Mouse (Mus musculus) right cerebral cortex, postnatal 14 days (tissue): Measurements from ENCODE around the gene Prss21.
"Not testable (repeated sequence)": the region's sequence is repeated elsewhere in the genome, so short reads cannot be mapped to it uniquely, and the experiment has no call there.

Experiments
- DNase-seq: peaks from one replicate; pipeline ENCODE4 v3.0.0; 2022

The Prss21 gene

DNA sequence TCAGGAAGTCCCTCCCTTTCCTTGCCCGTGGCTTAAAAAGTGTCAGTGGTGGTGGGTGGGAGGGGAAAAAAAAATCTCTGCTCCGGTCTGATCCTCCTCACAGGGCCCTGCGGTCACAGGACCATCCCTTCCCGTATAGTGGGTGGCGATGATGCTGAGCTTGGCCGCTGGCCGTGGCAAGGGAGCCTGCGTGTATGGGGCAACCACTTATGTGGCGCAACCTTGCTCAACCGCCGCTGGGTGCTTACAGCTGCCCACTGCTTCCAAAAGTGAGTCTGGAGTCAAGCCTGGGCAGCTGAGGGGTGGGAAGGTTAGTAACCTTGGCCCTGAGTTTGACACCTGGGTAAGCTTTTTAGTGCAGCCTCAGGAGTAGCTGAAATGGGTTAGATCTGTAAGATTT is 657 bp downstream of the Prss21 start:
- no peak for DNase-seq

DNA sequence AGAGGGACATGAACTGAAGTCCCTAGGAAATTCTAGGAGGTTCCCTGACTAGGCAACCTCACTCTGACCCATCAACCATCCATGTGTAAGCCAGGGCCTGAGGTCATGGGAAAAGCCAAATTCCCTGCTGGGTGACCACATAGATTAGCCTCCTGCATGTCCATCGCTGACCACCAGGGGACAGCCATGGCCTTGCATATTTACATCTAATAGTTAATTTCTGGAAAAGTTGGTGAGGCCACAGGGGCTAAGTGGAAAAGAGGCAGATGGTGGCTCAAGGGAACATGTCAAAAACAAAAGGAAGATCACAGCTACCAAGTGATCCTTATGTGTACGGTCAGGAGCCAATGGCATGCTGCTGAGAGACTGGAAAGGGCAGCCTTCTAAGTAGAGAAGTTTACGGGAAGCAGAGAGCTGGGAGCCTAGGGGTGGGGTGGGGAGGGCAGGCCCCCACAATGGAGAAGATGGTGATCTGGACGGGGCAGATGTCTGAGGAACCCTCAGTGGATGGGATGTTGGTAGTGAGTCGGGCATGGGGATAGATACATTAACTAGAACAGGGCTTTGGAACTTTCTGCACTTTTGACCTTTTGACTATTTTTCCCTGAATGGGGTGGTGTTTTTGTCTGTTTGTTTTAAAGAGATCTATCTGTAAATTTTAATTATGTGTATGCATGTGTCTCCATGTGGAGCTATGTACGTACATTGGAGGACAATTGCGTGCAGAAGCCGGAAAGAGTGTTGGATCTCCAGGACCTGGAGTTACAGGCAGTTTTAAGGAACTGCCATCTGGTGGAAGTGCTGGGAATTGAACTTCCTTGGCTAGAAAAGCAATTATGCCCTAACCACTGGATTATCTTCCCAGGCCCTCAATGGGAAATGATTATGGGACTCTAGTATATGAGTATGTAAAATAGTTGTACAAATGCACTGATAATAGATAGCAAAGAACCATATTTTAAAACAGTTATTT is 6.3 kb downstream of the Prss21 start:
- DNase-seq, result peak; percentile 18

DNA sequence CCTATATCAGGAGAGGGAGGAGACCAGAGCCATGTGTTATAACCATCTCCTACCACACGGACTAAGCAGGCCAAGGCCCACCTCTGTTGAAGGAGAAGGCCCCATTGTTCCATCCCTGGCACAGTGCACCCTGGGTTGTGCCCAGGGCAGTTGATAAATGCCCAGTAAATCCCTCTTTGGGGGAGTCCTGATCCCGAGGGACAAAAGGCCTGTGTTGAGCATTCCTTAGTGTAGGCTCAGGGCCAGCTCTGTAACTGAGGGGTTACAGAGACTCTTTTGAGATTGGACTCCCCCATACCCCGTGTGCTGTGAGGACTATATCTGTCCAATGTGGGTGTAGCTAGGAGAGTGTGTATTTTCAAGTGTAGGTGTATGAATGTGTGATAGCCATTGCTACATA is 8.9 kb downstream of the Prss21 start:
- DNase-seq, result no peak

DNA sequence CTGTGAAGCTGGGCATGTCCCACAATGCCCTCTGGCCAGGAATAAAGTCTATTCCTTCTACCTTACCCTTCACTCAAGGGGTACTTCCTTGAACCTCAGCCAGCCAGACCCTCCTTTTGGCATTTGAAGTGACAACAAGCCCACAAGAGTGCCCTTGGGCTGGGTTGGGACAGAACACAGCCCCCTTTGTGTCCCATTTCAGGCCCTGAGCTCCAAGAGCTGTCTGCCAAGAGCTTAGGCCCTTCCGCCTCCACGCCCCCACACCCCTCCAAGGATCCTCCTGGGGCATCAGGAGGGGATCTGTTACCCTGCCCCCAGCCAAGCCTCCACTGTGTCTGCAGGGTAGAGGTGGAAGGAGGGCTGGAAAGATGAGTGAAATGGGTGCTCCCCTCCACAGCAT is 9.3 kb downstream of the Prss21 start:
- no peak for DNase-seq

DNA sequence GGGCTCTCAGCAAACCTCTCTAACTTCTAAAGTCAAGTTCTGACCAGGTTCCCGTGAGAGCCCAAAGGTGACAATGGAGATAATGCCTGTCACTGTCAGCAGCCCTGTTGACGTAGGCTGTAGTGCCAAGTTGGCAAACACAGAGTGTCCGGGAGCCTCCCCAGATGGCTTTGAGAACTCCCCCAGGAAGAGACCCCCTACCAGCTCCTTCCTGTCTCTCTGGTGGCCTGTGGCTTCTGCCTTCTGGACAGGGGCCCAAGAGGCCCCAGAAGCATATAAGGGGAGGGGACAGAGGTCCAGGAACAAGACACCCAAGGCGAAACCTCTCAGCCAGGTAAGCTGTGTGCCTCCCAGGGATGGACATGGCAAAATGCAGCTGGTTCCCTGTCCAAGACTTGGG is 12.7 kb downstream of the Prss21 start, which contains the start of the genes Dcpp1 and Dcpp2:
TSS of gene Dcpp1 (plus strand) at position 301 of the 400 bp plus-strand sequence.
TSS of gene Dcpp2 (plus strand) at position 305 of the 400 bp plus-strand sequence.
- not testable (repeated sequence) for DNase-seq

DNA sequence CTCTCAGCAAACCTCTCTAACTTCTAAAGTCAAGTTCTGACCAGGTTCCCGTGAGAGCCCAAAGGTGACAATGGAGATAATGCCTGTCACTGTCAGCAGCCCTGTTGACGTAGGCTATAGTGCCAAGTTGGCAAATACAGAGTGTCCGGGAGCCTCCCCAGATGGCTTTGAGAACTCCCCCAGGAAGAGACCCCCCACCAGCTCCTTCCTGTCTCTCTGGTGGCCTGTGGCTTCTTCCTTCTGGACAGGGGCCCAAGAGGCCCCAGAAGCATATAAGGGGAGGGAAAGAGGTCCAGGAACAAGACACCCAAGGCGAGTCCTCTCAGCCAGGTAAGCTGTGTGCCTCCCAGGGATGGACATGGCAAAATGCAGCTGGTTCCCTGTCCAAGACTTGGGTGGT is 49.3 kb downstream of the Prss21 start, which contains the start of gene Dcpp3:
TSS of gene Dcpp3 (plus strand) at position 301 of the 400 bp plus-strand sequence.
- DNase-seq, result not testable (repeated sequence)
